Mouse (Mus musculus) intestine, embryonic 14.5 days (tissue): ENCODE data around the gene Id2. TPM values are rescaled to one million over a fixed set of nuclear protein-coding genes. Genes with fewer than 3 reads are reported as not detected.

Experiments used
- ATAC-seq: fragments of 200-750 bp; cut with Nextera tagmentation; replicated peaks from 2 replicates; pipeline ENCODE4 v1.8.0; 2017; ENCODE audit warnings: low read depth, moderate number of reproducible peaks, moderate TSS enrichment, moderate library complexity; ENCODE audit not compliant: low FRiP score, low TSS enrichment
- DNase-seq: peaks from one replicate; pipeline ENCODE4 v3.0.0-alpha.2; 2018; ENCODE audit warnings: low spot score
- H3K27ac ChIP-seq: fragments of 300-500 bp; sonication (generic); 2 replicates; pipeline ENCODE4 v1.5.1; 2014; ENCODE audit warnings: low read depth, mild to moderate bottlenecking, control low read depth
- H3K27me3 ChIP-seq: fragments of 300-500 bp; sonication (generic); replicated peaks from 2 replicates; pipeline ENCODE4 v1.6.1; 2014; ENCODE audit warnings: low read length, control low read depth; ENCODE audit not compliant: control insufficient read depth, insufficient read depth
- H3K36me3 ChIP-seq: fragments of 300-500 bp; sonication (generic); 2 replicates; pipeline ENCODE4 v1.6.1; 2014; ENCODE audit warnings: low read length, control low read depth; ENCODE audit not compliant: control insufficient read depth, insufficient read depth
- H3K4me1 ChIP-seq: fragments of 300-500 bp; sonication (generic); replicated peaks from 2 replicates; pipeline ENCODE4 v1.6.1; 2014; ENCODE audit warnings: low read length, control low read depth, mixed read lengths; ENCODE audit not compliant: control insufficient read depth, insufficient read depth
- H3K4me2 ChIP-seq: fragments of 300-500 bp; sonication (generic); 2 replicates; pipeline ENCODE4 v1.6.1; 2014; ENCODE audit warnings: low read length
- H3K4me3 ChIP-seq: fragments of 300-500 bp; sonication (generic); 2 replicates; pipeline ENCODE4 v1.5.1; 2014; ENCODE audit warnings: low read depth, low read length, control low read depth, mixed read lengths
- H3K9ac ChIP-seq: fragments of 300-500 bp; sonication (generic); 2 replicates; pipeline ENCODE4 v1.6.1; 2014; ENCODE audit warnings: mild to moderate bottlenecking, low read length
- H3K9me3 ChIP-seq: fragments of 300-500 bp; sonication (generic); 2 replicates; pipeline ENCODE4 v1.6.1; 2016; ENCODE audit warnings: low read length, control low read depth; ENCODE audit not compliant: control insufficient read depth
- WGBS: fragments of 180-500 bp; shearing (Covaris S2); extraction: QIAGEN DNeasy Blood & Tissue Kit; methylation state at CpG from one replicate; pipeline ENCODE4 v1.1.7; 2014; 5-methylcytosine and 5-hydroxymethylcytosine counted together
- polyA plus RNA-seq: library from polyadenylated mRNA; unstranded; fragments of >200 nt; fragmentation: Nextera tagmentation; extraction: Ambion mirVana; gene quantifications from 2 replicates; pipeline ENCODE4 v1.2.1, GENCODE M21; 2014

Id2 gene
- polyA plus RNA-seq, 1 experiment from 2014 or later: 502 TPM

GRCm38 (mm10) chr12:25100411-25101217 is 3.7 kb upstream of the Id2 start:
- Histone ChIP-seq H3K4me1 (peaks cover 22% of the 10 kb centered on the region), H3K4me3 (peak overlapping the region; percentile 94), H3K4me2 (peak overlapping the region; percentile 89), H3K9ac (peak overlapping the region; percentile 81), H3K36me3 (no peaks in the 10 kb centered on the region), H3K27ac (peak overlapping the region; percentile 99), H3K9me3 (no peaks in the 10 kb centered on the region), H3K27me3 (no peaks in the 10 kb centered on the region)
- WGBS: under 1% methylated on average over 59 of the region's 59 CpGs
- DNase-seq: peak; percentile 86
- no peak for ATAC-seq

DNA sequence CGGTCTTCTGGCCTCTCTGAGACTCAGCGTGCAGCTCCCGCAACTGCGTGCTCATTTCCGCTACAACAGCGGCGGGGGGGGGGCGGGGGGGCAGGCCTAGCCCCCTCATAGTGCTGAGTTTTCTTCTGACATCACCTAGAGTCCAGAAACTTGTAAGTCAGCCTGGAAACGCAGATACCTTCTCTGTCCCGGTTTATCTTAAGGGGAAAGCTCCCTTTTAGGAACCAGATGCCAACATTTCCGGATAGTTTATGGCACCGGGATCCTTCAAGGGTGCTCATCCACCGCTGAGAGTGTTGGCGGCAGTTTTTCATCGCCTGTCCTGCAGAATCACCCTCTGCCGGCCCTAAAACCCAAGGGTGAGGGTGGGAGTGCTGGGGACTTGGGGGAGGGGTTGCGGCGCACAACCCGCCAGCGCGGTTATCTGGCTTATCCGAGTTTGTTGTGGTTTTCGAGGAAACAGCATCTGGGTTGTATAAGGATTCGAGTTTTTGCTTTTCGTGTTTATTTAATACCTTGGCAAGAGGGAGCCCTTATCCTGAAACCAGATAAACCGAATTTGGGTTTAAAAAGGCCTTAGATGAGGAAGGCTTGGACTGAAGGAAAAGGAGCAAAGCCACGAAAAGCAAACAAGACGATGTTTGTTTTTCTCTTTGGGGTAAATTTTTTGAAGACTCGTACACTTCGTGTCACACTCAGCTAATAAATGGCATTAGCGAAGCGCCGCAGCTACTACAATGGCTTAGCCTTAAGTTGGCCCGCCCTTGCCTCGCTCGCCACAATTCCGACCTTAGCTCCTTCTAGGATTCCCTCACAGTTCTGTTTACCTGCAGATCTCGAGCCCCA is 2.8 kb upstream of the Id2 start:
- WGBS: under 1% methylated on average over 38 of the region's 38 CpGs
- peaks cover 22% of the 10 kb centered on the region for H3K4me1 ChIP-seq

DNA sequence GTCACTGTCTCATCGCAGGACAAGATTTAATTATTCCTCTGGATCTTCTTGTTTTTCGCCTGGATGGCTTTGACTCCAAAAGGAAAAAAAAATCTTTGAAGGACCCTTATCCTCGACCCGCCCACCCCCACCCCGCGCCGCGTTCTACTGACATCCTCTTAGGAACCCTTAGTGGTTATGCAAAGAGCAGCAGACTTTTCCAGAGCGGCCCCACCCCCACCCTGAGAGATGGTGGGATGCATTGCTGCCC is 2.3 kb upstream of the Id2 start:
- peak; percentile 40 for ATAC-seq
- peaks cover 22% of the 10 kb centered on the region for H3K4me1 ChIP-seq
- peak overlapping the region; percentile 99 for H3K27ac ChIP-seq
- H3K27me3 ChIP-seq: no peaks in the 10 kb centered on the region
- no peak for DNase-seq
- H3K9ac ChIP-seq: peak overlapping the region; percentile 81
- no peaks in the 10 kb centered on the region for H3K36me3 ChIP-seq
- peak overlapping the region; percentile 89 for H3K4me2 ChIP-seq
- H3K4me3 ChIP-seq: peak overlapping the region; percentile 94
- H3K9me3 ChIP-seq: no peaks in the 10 kb centered on the region
- 1% methylated on average over 9 of the region's 9 CpGs for WGBS

More for the DNA sequence above, 2.8 kb upstream of the Id2 start:
- Histone ChIP-seq H3K27ac (peak overlapping the region; percentile 99), H3K9me3 (no peaks in the 10 kb centered on the region), H3K4me2 (peak overlapping the region; percentile 89), H3K36me3 (no peaks in the 10 kb centered on the region), H3K4me3 (peak overlapping the region; percentile 94), H3K27me3 (no peaks in the 10 kb centered on the region), H3K9ac (peak overlapping the region; percentile 81)
- peak; percentile 93 for DNase-seq
- no peak for ATAC-seq

- WGBS: under 1% methylated on average over 61 of the region's 61 CpGs
- H3K9me3 ChIP-seq: no peaks in the 10 kb centered on the region
- peak overlapping the region; percentile 81 for H3K9ac ChIP-seq
- no peaks in the 10 kb centered on the region for H3K36me3 ChIP-seq
- H3K27me3 ChIP-seq: no peaks in the 10 kb centered on the region
- H3K4me2 ChIP-seq: peak overlapping the region; percentile 89
- ATAC-seq (peak; percentile 76), DNase-seq (peak; percentile 96)
- H3K4me1 ChIP-seq: peaks cover 22% of the 10 kb centered on the region
- H3K4me3 ChIP-seq: peak overlapping the region; percentile 94
- H3K27ac ChIP-seq: peak overlapping the region; percentile 99
Measured at GRCm38 (mm10) chr12:25098561-25099312, 1.8 kb upstream of the Id2 start.

DNA sequence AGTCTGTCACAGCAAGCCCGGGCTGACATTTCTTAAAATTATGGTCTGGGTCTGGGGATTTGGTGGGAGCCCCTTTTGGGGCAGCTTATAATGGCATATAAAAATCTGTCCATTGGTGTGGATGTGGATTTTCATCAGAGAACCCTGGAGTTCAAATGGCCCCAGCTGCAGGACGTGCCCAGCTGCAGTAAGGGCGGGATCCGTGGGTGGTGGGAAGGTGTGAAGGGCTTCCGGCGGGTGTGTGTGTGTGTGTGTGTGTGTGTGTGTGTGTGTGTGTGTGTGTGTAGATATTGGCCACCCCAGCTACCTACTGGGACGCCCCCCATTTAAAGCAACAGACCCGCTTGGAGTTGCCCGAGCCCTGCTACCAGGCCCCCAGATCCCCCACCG is 1.2 kb upstream of the Id2 start:
- peak overlapping the region; percentile 99 for H3K27ac ChIP-seq
- H3K4me1 ChIP-seq: peaks cover 25% of the 10 kb centered on the region
- DNase-seq (no peak), ATAC-seq (no peak)
- peak overlapping the region; percentile 89 for H3K4me2 ChIP-seq
- no peaks in the 10 kb centered on the region for H3K27me3 ChIP-seq
- H3K9ac ChIP-seq: peak overlapping the region; percentile 81
- H3K36me3 ChIP-seq: 0 out of 2 replicates have a peak, but pooled peaks cover 3% of the 10 kb centered on the region
- no peaks in the 10 kb centered on the region for H3K9me3 ChIP-seq
- WGBS: 3% methylated on average over 10 of the region's 10 CpGs
- H3K4me3 ChIP-seq: peak overlapping the region; percentile 94

DNA sequence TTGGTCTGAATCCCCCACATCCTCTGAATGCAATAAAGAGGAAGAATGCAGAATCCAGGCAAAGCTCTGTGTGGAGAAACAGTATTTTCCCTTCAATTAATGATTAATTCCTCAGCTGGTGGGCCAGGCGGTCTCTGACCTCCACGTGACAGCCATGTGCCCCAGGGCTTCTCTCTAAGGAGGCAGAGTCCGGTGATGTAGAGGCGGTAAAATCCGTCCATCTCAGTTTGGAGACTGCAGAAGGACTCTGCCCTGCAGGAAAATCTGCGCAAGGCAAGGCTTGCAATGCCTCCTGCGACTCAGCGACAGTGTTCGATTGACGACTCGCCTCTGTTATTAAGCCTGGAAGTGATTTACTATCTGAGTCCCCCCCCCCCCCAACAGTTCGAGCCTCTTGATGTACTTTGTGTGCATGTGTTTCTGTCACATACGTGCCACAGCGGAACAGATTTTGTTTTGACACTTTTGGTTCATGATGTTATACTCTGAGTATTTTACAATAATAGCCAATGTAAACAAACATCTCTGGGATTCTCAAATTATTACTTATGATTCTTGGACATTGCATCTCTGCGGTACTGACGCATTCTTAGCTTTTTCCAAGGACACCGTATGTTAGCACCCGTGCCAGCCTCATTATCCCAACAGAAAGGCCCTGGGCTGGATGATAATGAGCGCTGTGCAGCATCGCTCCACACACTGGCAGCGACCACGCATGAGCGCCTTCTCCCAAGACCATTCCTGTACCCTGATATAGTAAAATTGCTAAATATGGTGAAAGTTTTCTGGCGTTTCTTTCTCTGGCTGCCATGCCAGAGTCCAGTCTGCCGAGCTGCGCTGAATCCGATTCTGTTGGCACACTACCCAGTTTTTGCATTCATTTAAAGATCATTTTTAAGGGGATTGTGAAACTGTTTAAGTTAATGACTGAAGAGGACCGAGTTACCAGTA is 545 bp upstream of the Id2 start:
- ATAC-seq: no peak
- Histone ChIP-seq H3K27me3 (no peaks in the 10 kb centered on the region), H3K9ac (peak overlapping the region; percentile 81), H3K4me2 (peak overlapping the region; percentile 89), H3K4me3 (peak overlapping the region; percentile 94), H3K36me3 (0 out of 2 replicates have a peak, but pooled peaks cover 3% of the 10 kb centered on the region), H3K4me1 (peaks cover 26% of the 10 kb centered on the region), H3K27ac (peak overlapping the region; percentile 99), H3K9me3 (no peaks in the 10 kb centered on the region)
- 5% methylated on average over 28 of the region's 28 CpGs for WGBS
- DNase-seq: peak; percentile 76

- DNase-seq (no peak), ATAC-seq (no peak)
- Histone ChIP-seq H3K27ac (peak overlapping the region; percentile 99), H3K9ac (peak overlapping the region; percentile 81), H3K27me3 (no peaks in the 10 kb centered on the region), H3K4me2 (peak overlapping the region; percentile 89), H3K4me3 (peak overlapping the region; percentile 94), H3K4me1 (peaks cover 28% of the 10 kb centered on the region), H3K9me3 (no peaks in the 10 kb centered on the region), H3K36me3 (0 out of 2 replicates have a peak, but pooled peaks cover 3% of the 10 kb centered on the region)
- whole genome bisulfite sequencing: 3% methylated on average over 15 of the region's 15 CpGs
Measured at GRCm38 (mm10) chr12:25096640-25097051, 294 bp downstream of the Id2 start.
